Comparison of ENCODE assay signal across 30 mouse cellular contexts in the genomic region with DNA sequence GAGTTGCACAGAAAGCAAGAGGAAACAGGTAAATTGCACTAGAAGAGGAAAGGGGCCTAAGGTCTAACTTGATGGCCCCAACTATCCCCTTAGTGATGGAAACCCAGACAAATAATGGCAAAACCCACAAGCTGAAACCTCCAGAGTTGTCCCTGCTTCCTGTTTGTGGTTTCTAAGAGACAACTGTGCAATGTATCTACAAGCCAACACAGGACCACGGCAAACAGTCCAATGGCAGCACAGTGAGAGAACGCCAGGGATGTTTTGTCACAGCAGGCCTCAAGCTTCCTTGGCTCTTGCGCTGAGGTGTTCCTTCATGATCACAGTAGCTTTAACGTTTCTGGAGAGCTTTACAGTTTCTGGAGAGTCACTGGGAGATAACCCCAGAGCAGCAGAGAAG. TPM values are rescaled to one million over a fixed set of nuclear protein-coding genes. Genes with fewer than 3 reads are reported as not detected.
DNase-seq lines count a peak whose midpoint lies in the region; ATAC-seq and TF ChIP-seq lines count a peak whose summit lies in the region.
"Had no signal": no experiment of that assay in that cellular context is flagged by ENCODE, and none has a peak within 500 bp of the region (broad histone marks: within the 10 kb centered on the region; RNA-seq: fewer than 3 reads in every experiment).

No protein-coding gene starts in this region.

- H3K4me2 ChIP-seq in CH12.LX (ENCODE audit: insufficient read depth, low read depth, poor library complexity, severe bottlenecking) = no peak overlapping the region
- no peak overlapping the region for H3K4me2 ChIP-seq in hindbrain, embryonic 12.5 days (replicated peaks)
- H3K4me2 ChIP-seq: embryonic facial prominence, embryonic 13.5 days; embryonic facial prominence, embryonic 15.5 days; forebrain, embryonic 12.5 days had no signal

- H3K36me3 ChIP-seq in CH12.LX (replicated peaks in 1 of 2; ENCODE audit: control insufficient read depth in 1 of 2, insufficient read depth in 1 of 2, low read length in 1 of 2) = no peaks in the 10 kb centered on the region
- no peaks in the 10 kb centered on the region for H3K36me3 ChIP-seq in hindbrain, embryonic 12.5 days
- H3K36me3 ChIP-seq: embryonic facial prominence, embryonic 13.5 days; embryonic facial prominence, embryonic 15.5 days; forebrain, embryonic 10.5 days; forebrain, embryonic 12.5 days had no signal

- H3K79me2 ChIP-seq in CH12.LX (replicated peaks; ENCODE audit: control insufficient read depth, extremely low read depth, insufficient read depth, poor library complexity, severe bottlenecking) = no peaks in the 10 kb centered on the region

- H3K9ac ChIP-seq in CH12.LX (ENCODE audit: insufficient read depth, low read depth) = no peak overlapping the region
- no peak overlapping the region for H3K9ac ChIP-seq in hindbrain, embryonic 12.5 days
- H3K9ac ChIP-seq: embryonic facial prominence, embryonic 13.5 days; embryonic facial prominence, embryonic 15.5 days; forebrain, embryonic 12.5 days had no signal

- dilution Hi-C loops in CH12.LX (cut with MboI; ENCODE audit: extremely low pct_ligation_motif_present, extremely low pct_unique_long_range_greater_than_20kb, low sequenced_read_pairs) = no loop called here

- in situ Hi-C loops in CH12.LX (cut with MboI; ENCODE audit: low pct_ligation_motif_present, low pct_unique_long_range_greater_than_20kb, low sequenced_read_pairs) = no loop called here

- TF ChIP-seq RAD21 in CH12.LX (IDR thresholded peaks at IDR 0.05; ENCODE audit: low read depth, low read length) = no peak

- peak; percentile 95 for ATAC-seq in granulocyte monocyte progenitor cell, adult 5-6 weeks (replicated peaks; ENCODE audit: poor library complexity, severe bottlenecking)
- peak; percentile 79 for ATAC-seq in megakaryocyte, adult 5-6 weeks (ENCODE audit: poor library complexity, severe bottlenecking)
- no peak for ATAC-seq in hindbrain, embryonic 12.5 days (ENCODE audit: low FRiP score)
- ATAC-seq: CD4-positive, CD25-positive, alpha-beta regulatory T cell, adult 4 months; forebrain, embryonic 14.5 days; forebrain, embryonic 16.5 days had no signal

- no peak overlapping the region for H3K4me3 ChIP-seq in CH12.LX (replicated peaks in 1 of 3; ENCODE audit: low read depth in 2 of 3, low read length in 2 of 3, poor library complexity in 1 of 3)
- H3K4me3 ChIP-seq in hindbrain, embryonic 12.5 days = no peak overlapping the region
- H3K4me3 ChIP-seq: embryonic facial prominence, embryonic 13.5 days; embryonic facial prominence, embryonic 15.5 days; erythroblast, embryonic 14.5 days; forebrain, embryonic 10.5 days; forebrain, embryonic 12.5 days had no signal

- no peaks in the 10 kb centered on the region for H3K27me3 ChIP-seq in CH12.LX (replicated peaks)
- H3K27me3 ChIP-seq in hindbrain, embryonic 12.5 days = no peaks in the 10 kb centered on the region
- H3K27me3 ChIP-seq: embryonic facial prominence, embryonic 13.5 days; embryonic facial prominence, embryonic 15.5 days; forebrain, embryonic 12.5 days had no signal

- no peak for TF ChIP-seq POLR2A in CH12.LX (IDR thresholded peaks at IDR 0.05; ENCODE audit: low read depth, low read length)

- H3K27ac ChIP-seq in CH12.LX (ENCODE audit: insufficient read depth, low read depth) = no peak overlapping the region
- no peak overlapping the region for H3K27ac ChIP-seq in hindbrain, embryonic 12.5 days
- H3K27ac ChIP-seq: embryonic facial prominence, embryonic 13.5 days; embryonic facial prominence, embryonic 15.5 days; forebrain, embryonic 10.5 days; forebrain, embryonic 12.5 days had no signal

- DNase-seq in 416B (ENCODE audit: low read depth) (peak; percentile 3), CH12.LX (ENCODE audit: extremely low read depth) (peak; percentile 27)
- no peak for DNase-seq in gastrocnemius, postnatal 10 days
- no peak for DNase-seq in retina, embryonic 14.5 days (ENCODE audit: low spot score)
- DNase-seq in kidney, postnatal 4 days = no peak
- DNase-seq: adrenal gland, adult 2 months; adrenal gland, postnatal 10 days; adrenal gland, postnatal 25 days; B cell, adult 2 months; cerebellum, adult 11 months; cerebellum, adult 2 months; cerebellum, adult 9-10 months; cerebellum, postnatal 10 days; cerebellum, postnatal 25 days; embryo, embryonic 11 days had no signal

- no peak for TF ChIP-seq EP300 in CH12.LX (IDR thresholded peaks at IDR 0.05; ENCODE audit: low read length)

- H3K9me3 ChIP-seq in CH12.LX (replicated peaks; ENCODE audit: low read length) = no peaks in the 10 kb centered on the region
- H3K9me3 ChIP-seq in hindbrain, embryonic 12.5 days (replicated peaks) = no peaks in the 10 kb centered on the region
- H3K9me3 ChIP-seq: embryonic facial prominence, embryonic 13.5 days; embryonic facial prominence, embryonic 15.5 days; forebrain, embryonic 10.5 days; forebrain, embryonic 12.5 days had no signal

- WGBS in hindbrain, embryonic 12.5 days = 71% methylated on average over 4 of the region's 4 CpGs

- no peak for TF ChIP-seq CTCF in CH12.LX (conservative IDR thresholded peaks at IDR 0.05 in 1 of 2, IDR thresholded peaks at IDR 0.05 in 1 of 2; ENCODE audit: low read depth in 2 of 2, low read length in 2 of 2)

- H3K4me1 ChIP-seq in CH12.LX (ENCODE audit: control insufficient read depth in 1 of 2, insufficient read depth in 2 of 2) = peaks cover 0 to 12% of the 10 kb centered on the region in 2 experiments; a peak in 2 of 4 replicates
- no peaks in the 10 kb centered on the region for H3K4me1 ChIP-seq in hindbrain, embryonic 12.5 days
- H3K4me1 ChIP-seq: embryonic facial prominence, embryonic 13.5 days; embryonic facial prominence, embryonic 15.5 days had no signal

TF ChIP-seq in CH12.LX, 34 proteins besides CTCF, POLR2A, EP300 and RAD21:
- TF ChIP-seq NELFE (IDR thresholded peaks at IDR 0.05; ENCODE audit: low read depth, low read length) (no peak), KAT2A (IDR thresholded peaks at IDR 0.05; ENCODE audit: insufficient replicate concordance, low read length) (no peak), TBP (conservative IDR thresholded peaks at IDR 0.05; ENCODE audit: low read depth, low read length) (no peak), CHD2 (IDR thresholded peaks at IDR 0.05; ENCODE audit: low read length) (no peak), E2F4 (IDR thresholded peaks at IDR 0.05; ENCODE audit: insufficient replicate concordance, low read depth, low read length) (no peak), ZNF384 (IDR thresholded peaks at IDR 0.05; ENCODE audit: low read depth, low read length) (no peak), UBTF (IDR thresholded peaks at IDR 0.05; ENCODE audit: low read depth, low read length) (no peak)

RNA-seq across cellular contexts. Expression of a gene that starts 7.8 kb away (rescaled TPM):
- total RNA-seq in CH12.LX (2012; rRNA removed) (not detected in 2 replicates), CH12.LX (2014; rRNA removed) (not detected in 2 replicates)
- not detected in 2 replicates for polyA plus RNA-seq in CH12.LX (2012; ENCODE audit: insufficient read length, low read depth)
- not detected in 2 replicates for total RNA-seq in granulocyte monocyte progenitor cell, adult 5-6 weeks (2014; fragmentation: Nextera tagmentation)
- not detected in 2 replicates for total RNA-seq in granulocyte monocyte progenitor cell, adult 5-6 weeks (2017)
- not detected in 2 replicates for total RNA-seq in megakaryocyte, adult 5-6 weeks (2015)
- not detected in 2 replicates for total RNA-seq in megakaryocyte, adult 5-6 weeks (2017)
- not detected in 2 replicates for polyA plus RNA-seq in hindbrain, embryonic 12.5 days (2016; fragmentation: Nextera tagmentation; extraction: Ambion mirVana)
- total RNA-seq in gastrocnemius, postnatal 10 days (2021) = not detected
- total RNA-seq: adrenal gland, adult 2 months; adrenal gland, postnatal 10 days; adrenal gland, postnatal 25 days; adrenal gland, postnatal 4 days; MEL had no signal
- polyA plus RNA-seq: adrenal gland, adult 2 months; brain, embryonic 14.5 days; CD4-positive, CD25-positive, alpha-beta regulatory T cell, adult 4 months; cerebellum, adult 2 months; embryonic facial prominence, embryonic 11.5 days; embryonic facial prominence, embryonic 13.5 days; embryonic facial prominence, embryonic 15.5 days; erythroblast, embryonic 14.5 days; forebrain, embryonic 10.5 days had no signal

Comparison
In these comparisons a context has a peak if more than half of its experiments do, and no peak if none do; other contexts are left out.
1. DNase-seq: peak in 416B (single experiment) and CH12.LX (single experiment); none in gastrocnemius, postnatal 10 days (single experiment), retina, embryonic 14.5 days (single experiment) and kidney, postnatal 4 days (0 of 2).